Mouse (Mus musculus) lung, adult 2 months (tissue): ENCODE data around the gene Atg16l1.

ENCODE experiments used
- CTCF ChIP-seq: fragments of 200-500 bp; IDR thresholded peaks from 2 replicates; pipeline ENCODE4 v1.5.1; 2011; ENCODE audit warnings: mild to moderate bottlenecking, low read length, control low read depth; ENCODE audit not compliant: insufficient read depth
- POLR2A ChIP-seq: fragments of 200-500 bp; IDR thresholded peaks from 2 replicates; pipeline ENCODE4 v1.6.1; 2011; ENCODE audit warnings: low read depth, mild to moderate bottlenecking, control low read depth, low read length, borderline replicate concordance; ENCODE audit errors: extremely low read depth

DNA sequence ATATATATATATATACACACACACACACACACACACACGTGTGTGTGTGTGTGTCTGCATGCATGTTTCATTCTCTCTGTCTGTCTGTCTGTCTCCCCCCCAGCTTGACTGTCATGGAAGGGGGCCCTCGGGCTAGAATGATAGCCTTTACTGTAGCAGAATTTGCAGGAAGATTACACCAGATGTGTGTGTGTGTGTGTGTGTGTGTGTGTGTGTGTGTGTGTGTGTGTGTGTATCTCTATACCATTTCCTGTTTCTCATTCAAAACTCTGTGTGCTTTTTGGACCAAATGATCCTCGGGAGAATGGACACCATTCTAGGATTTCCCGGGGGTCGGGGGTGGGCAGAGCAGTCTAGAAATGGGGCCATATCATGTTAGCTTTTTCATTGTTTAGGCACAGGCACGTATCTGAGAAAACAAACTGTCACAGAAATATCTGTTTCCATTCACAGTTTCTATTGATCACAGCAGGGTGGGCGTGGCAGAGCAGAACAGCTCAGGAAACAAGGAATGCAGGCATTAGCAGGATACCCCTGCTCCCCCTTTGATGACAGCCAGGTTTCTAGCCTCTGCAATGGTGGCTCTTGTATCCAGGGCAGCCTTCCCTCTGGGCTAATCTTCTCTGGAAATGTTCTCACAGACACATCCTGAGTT, 73.4 kb downstream of the Atg16l1 start:
- TF ChIP-seq CTCF (no peak), POLR2A (no peak)
